Mouse (Mus musculus) CD4-positive helper T cell, adult 2 months (primary cell): ENCODE results near the gene Eif5.

Experiments used
- DNase-seq: peaks from one replicate; pipeline ENCODE4 v3.0.0-alpha.2; 2012; ENCODE audit warnings: low read depth, missing footprints, low spot score

Eif5 gene

DNA sequence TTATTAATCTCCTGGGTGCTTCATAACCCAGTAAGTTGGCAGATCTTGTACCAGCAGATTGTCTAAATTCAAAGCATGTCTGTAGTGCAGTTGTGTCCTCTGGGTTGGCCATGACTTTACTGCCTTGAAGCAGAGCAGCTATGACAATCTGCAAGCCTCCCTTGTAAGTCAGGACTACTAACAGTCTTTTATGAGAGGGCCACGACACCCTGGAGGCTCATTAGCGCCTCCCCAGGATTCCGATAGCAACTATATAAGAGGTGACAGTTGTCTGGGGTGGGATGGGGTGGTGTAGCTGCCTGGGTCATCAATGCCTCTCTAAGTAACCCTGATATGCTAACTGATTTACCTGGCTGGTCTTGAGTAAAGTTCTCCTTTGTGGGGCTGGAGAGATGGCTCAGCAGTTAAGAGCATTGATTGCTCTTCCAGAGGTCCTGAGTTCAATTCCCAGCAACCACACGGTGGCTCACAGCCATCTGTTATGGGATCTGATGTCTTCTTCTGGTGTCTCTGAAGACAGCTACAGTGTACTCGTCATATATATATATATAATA, 25.3 kb downstream of the Eif5 start:
- DNase-seq, result no peak

GRCm38 (mm10) chr12:111565363-111565762, 27.5 kb downstream of the Eif5 start:
- DNase-seq, result no peak

DNA sequence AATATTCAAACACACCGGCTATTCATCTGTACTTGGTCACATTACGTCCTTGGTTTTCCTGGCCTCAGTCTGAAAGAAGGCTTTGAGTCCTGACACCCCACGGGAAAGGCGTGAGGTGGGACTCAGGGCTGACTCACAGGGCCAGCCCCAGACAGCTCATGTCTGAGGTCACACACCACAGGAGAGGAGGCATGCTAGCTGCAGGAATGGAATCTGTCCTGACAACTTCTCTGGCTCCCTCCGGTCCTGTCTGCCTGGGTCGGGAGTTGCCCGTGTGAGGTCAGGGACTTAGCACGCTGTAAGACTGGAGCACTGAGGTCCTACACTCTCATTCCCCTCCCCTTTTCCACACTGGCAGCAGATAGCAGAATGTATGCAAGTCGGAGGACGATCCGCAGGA, 31.0 kb downstream of the Eif5 start:
- DNase-seq, result no peak

GRCm38 (mm10) chr12:111572406-111572805, 34.6 kb downstream of the Eif5 start:
- no peak for DNase-seq

DNA sequence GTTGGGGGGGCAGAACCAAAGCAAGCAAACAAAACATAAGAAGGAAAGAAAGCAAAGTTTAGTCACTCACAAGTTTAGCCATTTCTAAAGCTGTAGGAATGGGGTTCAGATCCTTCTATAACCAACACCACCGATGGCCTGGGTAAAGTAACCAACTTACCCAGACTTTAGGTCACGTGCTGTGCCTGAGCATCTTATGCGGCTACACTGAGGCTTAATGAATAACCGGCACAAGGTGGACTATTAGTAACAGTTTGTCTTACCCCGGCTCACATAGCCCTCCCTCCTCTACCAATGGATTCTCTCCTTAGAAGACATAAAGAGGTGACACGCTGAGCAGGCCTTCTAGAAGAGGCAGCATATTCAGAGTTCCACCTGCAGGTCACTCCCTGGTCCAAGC, 35.5 kb downstream of the Eif5 start:
- DNase-seq, result no peak

GRCm38 (mm10) chr12:111574074-111574886, 36.5 kb downstream of the Eif5 start, which contains the start of gene Mark3:
TSS of gene Mark3 (plus strand) at chr12:111574523.
- peak; percentile 97 for DNase-seq

DNA sequence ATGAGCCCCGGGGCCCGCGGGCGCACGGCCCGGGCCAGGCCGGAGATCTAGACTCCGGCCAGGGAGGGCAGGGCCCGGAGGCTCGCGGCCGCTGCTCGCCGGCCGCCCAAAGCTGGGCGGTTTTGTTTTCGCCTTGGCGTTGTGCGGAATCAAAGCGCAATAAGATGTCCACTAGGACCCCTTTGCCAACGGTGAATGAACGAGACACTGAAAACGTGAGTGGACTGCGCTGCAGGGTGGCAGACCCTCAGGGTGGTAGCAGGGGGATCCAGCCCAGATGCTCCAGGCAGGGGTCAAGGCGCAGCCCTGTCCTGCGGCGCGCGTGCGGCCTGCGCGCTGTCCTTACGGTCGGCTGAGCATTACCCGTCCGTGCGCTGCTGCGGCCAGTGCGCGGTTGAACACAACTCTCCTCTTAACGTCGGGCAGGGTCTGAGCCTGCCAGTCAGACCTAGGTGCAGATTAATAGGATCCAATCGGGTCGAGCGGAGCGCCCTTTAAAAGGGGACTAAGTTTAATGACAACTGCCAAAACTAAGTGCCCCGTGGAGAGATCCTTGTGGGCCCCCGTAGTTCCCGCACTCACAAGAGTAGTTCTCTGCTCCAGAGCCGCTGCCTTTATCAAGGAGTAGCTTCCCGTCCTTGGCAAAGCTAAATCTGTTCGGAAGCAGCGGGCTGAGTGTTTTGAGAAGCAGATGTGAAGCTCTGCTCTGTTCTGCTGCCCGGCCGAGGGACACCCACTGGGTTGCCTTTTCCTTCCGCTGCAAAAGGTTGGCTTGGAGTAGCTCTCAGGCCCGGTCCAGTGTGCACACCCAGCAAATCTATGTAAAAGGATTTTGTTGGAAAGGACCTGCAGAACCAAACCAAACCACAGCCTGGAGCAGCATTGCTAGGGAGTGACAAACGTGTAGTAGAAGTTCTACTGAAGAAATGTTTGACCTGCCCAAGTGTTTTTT, 37.3 kb downstream of the Eif5 start:
- peak; percentile 34 for DNase-seq

GRCm38 (mm10) chr12:111583058-111583457, 45.2 kb downstream of the Eif5 start:
- no peak for DNase-seq

DNA sequence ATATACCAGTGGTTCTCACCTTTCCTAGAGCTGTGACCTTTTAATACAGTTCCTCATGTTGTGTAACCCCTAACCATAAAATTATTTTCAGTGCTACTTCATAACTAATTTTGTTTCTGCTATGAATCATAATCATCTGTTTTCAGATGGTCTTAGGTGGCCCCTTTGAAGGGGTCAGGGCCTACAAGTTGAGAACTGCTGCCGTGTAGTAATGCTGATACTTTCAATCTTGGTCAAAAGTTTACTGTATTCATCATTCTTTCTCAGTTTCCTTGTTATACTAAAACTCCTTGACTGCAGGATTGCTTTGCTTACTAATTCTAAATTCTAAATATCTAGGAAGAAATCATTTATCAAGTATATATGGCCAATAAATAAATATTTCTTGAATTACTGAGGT, 46.6 kb downstream of the Eif5 start:
- DNase-seq, result no peak

- no peak for DNase-seq
Observed at GRCm38 (mm10) chr12:111587252-111587651, 49.4 kb downstream of the Eif5 start.

DNA sequence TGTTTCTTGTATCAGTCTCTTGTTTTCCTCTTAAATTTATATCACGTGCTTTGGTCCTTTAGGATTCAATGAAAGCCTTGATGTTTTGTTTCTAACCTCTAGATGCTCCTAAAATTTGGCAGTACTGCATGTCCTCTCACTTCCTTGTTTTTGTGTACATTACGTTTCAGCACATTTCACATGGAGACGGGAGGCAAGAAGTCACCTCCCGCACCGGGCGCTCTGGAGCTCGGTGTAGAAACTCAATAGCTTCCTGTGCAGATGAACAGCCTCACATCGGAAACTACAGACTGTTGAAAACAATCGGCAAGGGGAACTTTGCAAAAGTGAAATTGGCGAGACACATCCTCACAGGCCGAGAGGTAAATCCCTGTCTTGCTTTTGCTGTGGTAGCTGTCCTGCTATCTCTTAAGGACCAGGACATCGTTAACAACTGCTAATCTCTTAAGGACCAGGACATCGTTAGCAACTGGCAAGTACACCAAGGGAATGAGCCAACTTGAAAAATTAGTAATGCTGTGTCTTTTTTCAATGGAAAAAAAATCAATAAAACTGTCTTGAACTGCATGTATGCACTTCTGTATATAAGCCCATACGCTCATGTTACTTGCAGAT, 54.7 kb downstream of the Eif5 start:
- DNase-seq, result peak; percentile 16

DNA sequence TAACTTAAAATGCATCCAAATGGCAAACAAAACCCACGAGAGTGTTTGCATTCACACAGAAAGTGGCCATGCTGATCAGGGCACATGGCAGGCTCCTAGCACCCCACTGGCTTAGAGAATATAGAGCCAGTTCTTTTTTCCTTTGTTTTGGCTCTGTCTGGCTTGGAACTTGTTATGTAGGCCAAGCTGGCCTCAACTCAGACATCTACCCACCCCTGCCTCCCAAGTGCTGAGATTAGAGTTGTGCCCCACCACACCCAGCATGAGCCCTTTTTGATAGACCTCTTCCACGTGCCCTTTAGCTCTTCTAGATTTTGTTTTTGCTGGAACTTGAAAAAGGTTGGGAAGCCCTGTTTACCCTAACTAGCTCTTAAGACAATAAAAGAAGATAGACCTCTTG, 56.0 kb downstream of the Eif5 start:
- DNase-seq, result no peak
